Mouse (Mus musculus) liver, adult 2 months (tissue): ENCODE measurements around the gene Kazn. TPM values are rescaled to one million over a fixed set of nuclear protein-coding genes. Genes with fewer than 3 reads are reported as not detected.

Source experiments
- DNase-seq: peaks from one replicate; pipeline ENCODE4 v3.0.0-alpha.2; 2011; ENCODE audit warnings: low read depth, low spot score; ENCODE audit errors: extremely low read depth
- H3K27ac ChIP-seq: fragments of 200-500 bp; replicated peaks from 2 replicates; pipeline ENCODE4 v1.5.1; 2012; ENCODE audit warnings: low read depth, mild to moderate bottlenecking, control low read depth, inconsistent platforms, low read length; ENCODE audit not compliant: insufficient read depth
- H3K27me3 ChIP-seq: fragments of 200-500 bp; 2 replicates; pipeline ENCODE4 v1.6.1; 2012; ENCODE audit warnings: mild to moderate bottlenecking, moderate library complexity, low read length, inconsistent platforms; ENCODE audit not compliant: control insufficient read depth, insufficient read depth
- H3K36me3 ChIP-seq: fragments of 200-500 bp; 2 replicates; pipeline ENCODE4 v1.6.1; 2012; ENCODE audit warnings: low read length, inconsistent platforms; ENCODE audit not compliant: control insufficient read depth, insufficient read depth
- H3K4me1 ChIP-seq: fragments of 200-500 bp; 2 replicates; pipeline ENCODE4 v1.6.1; 2011; ENCODE audit warnings: low read length; ENCODE audit not compliant: control insufficient read depth, insufficient read depth
- H3K4me3 ChIP-seq: fragments of 200-500 bp; 2 replicates; pipeline ENCODE4 v1.5.1; 2011; ENCODE audit warnings: low read depth, mild to moderate bottlenecking, control low read depth, low read length, moderate library complexity; ENCODE audit not compliant: insufficient read depth
- H3K79me2 ChIP-seq: fragments of 200-500 bp; 2 replicates; pipeline ENCODE4 v1.6.1; 2012; ENCODE audit warnings: inconsistent platforms, mild to moderate bottlenecking, low read length, moderate library complexity; ENCODE audit not compliant: control insufficient read depth, insufficient read depth
- H3K9ac ChIP-seq: fragments of 200-500 bp; 2 replicates; pipeline ENCODE4 v1.6.1; 2012; ENCODE audit warnings: low read depth, mild to moderate bottlenecking, control low read depth, inconsistent platforms, low read length
- CTCF ChIP-seq: fragments of 200-500 bp; IDR thresholded peaks from 2 replicates; pipeline ENCODE4 v1.5.1; 2011; ENCODE audit warnings: low read depth, low read length, control low read depth
- POLR2A ChIP-seq: fragments of 200-500 bp; IDR thresholded peaks from 2 replicates; pipeline ENCODE4 v1.6.1; 2011; ENCODE audit warnings: low read length, control low read depth; ENCODE audit not compliant: insufficient read depth; ENCODE audit errors: extremely low read depth
- WGBS: fragments of 180-500 bp; shearing (Covaris S2); methylation state at CpG from one replicate; pipeline ENCODE4 v1.1.7; 2018; 5-methylcytosine and 5-hydroxymethylcytosine counted together
- polyA plus RNA-seq: library from polyadenylated mRNA; depleted of rRNA; stranded (reverse); fragments of >200 nt; gene quantifications from 2 replicates; pipeline ENCODE4 v1.2.3, GENCODE M21; 2012
- total RNA-seq: library from RNA; depleted of rRNA; stranded (reverse); fragments of >200 nt; gene quantifications from 2 replicates; pipeline ENCODE4 v1.2.3, GENCODE M21; 2014

Gene Kazn
- total and polyA plus RNA-seq, 2 experiments: 0.37 to 1.3 TPM

DNA sequence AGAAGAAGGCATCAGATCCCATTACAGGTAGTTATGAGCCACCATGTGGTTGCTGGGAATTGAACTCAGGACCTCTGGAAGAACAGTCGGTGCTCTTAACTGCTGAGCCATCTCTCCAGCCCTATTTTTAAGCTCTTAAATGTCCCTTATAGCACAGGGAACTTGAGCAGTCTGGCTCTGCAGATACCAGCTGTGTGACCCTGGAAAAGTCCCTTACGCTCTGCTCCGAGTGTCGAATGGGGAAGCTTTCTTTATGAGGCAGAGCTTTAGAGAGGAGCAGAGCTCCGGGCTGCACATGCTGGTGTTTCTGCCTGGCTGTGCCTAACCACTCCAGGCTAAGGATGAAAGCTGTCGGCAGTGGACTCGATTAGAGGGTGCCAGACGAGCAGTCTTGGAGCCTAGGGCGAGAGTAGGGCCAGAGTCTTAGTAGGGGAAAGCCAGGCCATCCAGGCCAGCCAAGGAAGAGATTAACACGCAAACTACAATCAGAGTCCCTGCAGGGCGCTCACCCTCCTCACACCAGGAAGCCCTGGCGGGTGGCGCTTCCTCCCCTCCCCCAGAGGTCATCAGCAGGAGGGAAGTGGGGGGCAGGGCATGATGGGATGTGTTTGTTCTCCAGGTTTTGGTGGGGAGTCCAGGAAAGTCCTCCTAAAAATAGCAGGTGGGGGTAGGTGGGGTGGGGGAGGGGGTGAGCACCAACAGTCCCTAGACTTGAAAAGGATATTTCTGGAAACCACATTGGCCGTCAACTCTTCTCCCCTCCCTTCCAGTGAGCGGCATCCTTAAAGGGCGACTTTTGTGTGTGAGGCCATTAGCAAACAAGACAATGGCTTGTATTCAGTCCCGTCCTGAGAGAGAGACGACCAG is 73.1 kb downstream of the Kazn start:
- TF ChIP-seq POLR2A (no peak), CTCF (no peak)
- Histone ChIP-seq H3K9ac (no peak overlapping the region), H3K27ac (peak overlapping the region; percentile 50), H3K4me1 (no peaks in the 10 kb centered on the region), H3K27me3 (no peaks in the 10 kb centered on the region), H3K4me3 (no peak overlapping the region), H3K36me3 (no peaks in the 10 kb centered on the region), H3K79me2 (no peaks in the 10 kb centered on the region)
- DNase-seq: peak; percentile 11
- 50% methylated on average over 18 of the region's 18 CpGs for WGBS

DNA sequence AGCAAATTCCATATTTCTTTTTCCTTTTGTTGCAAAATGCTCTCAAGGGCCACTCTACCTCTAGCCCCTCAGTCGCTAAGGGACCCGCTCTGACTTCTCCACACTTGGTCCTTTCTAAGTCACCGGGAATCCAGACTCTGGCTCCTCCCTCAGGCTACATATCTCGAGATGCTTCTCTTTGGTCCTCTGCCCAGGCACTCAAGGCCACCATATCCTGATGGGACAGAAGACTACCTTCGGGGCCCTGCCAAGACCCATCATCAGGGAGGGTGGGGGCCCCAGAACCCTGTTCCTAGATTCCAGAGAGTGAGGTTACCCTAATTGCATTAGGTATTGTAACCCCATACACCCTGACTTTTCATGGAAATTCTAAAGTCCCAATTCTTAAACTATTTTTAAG is 73.8 kb downstream of the Kazn start:
- Histone ChIP-seq H3K27me3 (no peaks in the 10 kb centered on the region), H3K36me3 (no peaks in the 10 kb centered on the region), H3K4me1 (no peaks in the 10 kb centered on the region), H3K4me3 (no peak overlapping the region), H3K27ac (no peak overlapping the region), H3K79me2 (no peaks in the 10 kb centered on the region), H3K9ac (no peak overlapping the region)
- TF ChIP-seq CTCF: no peak
- TF ChIP-seq POLR2A: no peak
- no peak for DNase-seq
- 72% methylated on average over 5 of the region's 5 CpGs for WGBS

DNA sequence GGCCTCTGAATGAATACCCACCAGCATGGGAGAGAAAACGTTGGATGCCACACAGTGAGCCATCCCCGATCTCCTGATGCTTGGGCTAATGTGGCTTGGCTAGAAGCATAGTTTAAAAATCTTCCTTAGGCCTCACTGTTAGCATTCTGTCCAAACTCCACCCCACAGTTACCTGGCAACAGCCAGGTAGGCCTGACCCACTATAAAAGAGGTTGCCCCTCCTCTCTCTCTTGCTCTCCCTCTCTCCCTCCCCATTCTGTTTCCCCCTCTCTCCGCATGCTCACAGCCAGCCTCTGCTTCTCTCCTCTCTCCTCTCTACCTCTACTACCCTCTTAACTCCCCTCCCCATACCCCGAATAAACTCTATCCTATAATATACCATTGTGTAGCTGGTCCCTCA is 74.8 kb downstream of the Kazn start:
- 90% methylated on average over 4 of the region's 4 CpGs for WGBS
- no peaks in the 10 kb centered on the region for H3K4me1 ChIP-seq
- no peak for TF ChIP-seq CTCF

DNA sequence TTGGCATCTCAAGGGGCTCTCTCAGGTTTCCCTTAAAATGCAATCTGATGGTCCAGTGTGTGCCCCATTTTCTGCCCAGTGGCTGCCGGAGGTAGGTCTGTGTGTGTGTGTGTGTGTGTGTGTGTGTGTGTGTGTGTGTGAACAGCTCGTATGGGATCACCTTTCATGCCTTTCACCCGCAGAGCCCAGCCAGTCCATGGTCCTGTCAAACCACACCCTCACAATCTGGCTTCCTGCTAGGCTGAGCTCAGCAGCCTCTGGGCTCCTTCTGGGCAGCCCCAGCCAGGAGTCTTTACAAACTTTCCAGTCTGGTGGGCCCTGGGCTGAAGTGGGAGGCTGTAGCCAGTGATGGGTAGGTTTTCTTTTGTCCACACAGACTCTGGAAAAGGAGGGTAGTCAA is 75.3 kb downstream of the Kazn start:
- 68% methylated on average over 3 of the region's 3 CpGs for whole genome bisulfite sequencing
- no peak for DNase-seq
- H3K4me3 ChIP-seq: no peak overlapping the region
- no peak overlapping the region for H3K9ac ChIP-seq
- H3K4me1 ChIP-seq: no peaks in the 10 kb centered on the region
- no peaks in the 10 kb centered on the region for H3K36me3 ChIP-seq
- H3K79me2 ChIP-seq: no peaks in the 10 kb centered on the region
- H3K27me3 ChIP-seq: no peaks in the 10 kb centered on the region
- TF ChIP-seq POLR2A (no peak), CTCF (no peak)
- H3K27ac ChIP-seq: no peak overlapping the region

More for the DNA sequence above, 74.8 kb downstream of the Kazn start:
- H3K27ac ChIP-seq: no peak overlapping the region
- no peak overlapping the region for H3K9ac ChIP-seq
- H3K36me3 ChIP-seq: no peaks in the 10 kb centered on the region
- no peaks in the 10 kb centered on the region for H3K79me2 ChIP-seq
- no peak for DNase-seq
- no peaks in the 10 kb centered on the region for H3K27me3 ChIP-seq
- H3K4me3 ChIP-seq: no peak overlapping the region

DNA sequence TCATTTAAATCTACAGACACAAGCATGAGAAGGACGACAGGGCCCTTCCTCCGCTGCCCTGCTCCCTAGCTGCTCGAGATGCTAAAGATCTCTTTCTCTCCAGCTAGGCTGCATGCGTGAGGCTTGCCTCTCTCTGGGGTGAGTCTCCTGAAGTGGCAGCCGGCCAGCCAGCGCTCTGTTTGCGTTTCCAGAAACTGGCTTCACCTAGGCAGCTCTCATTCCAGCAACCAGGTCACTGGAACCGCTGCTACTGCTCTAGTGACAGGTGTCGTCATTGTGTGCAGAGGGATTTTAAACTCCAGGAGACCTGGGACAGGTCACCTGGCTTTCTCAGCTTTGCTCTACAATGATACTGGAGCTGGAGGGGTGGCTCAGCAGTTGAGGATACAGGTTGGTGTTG is 76.5 kb downstream of the Kazn start:
- Histone ChIP-seq H3K36me3 (no peaks in the 10 kb centered on the region), H3K27me3 (no peaks in the 10 kb centered on the region), H3K4me3 (no peak overlapping the region), H3K79me2 (no peaks in the 10 kb centered on the region), H3K27ac (no peak overlapping the region), H3K9ac (no peak overlapping the region), H3K4me1 (no peaks in the 10 kb centered on the region)
- WGBS: 40% methylated on average over 9 of the region's 9 CpGs
- TF ChIP-seq POLR2A: no peak
- no peak for TF ChIP-seq CTCF
- DNase-seq: peak; percentile 15

DNA sequence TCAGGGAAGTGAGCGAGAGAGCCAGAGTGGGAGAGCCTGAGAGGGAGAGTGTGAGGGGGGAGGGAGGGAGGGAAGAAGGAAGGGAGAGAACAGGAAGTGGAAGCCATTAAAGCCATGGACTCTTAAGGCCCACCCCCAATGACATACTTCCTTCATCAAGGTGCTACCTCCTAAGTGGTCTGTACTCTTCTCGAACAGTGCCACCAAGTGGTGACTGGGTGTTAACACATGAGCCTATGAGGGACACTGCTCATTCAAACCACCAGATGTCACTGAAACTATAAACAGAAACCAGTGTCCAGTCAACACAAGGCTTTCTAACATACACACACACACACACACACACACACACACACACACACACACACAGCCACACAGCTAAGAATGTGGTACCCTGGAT is 77.1 kb downstream of the Kazn start:
- 100% methylated on average over 2 of the region's 2 CpGs for WGBS
- Histone ChIP-seq H3K4me1 (no peaks in the 10 kb centered on the region), H3K27me3 (no peaks in the 10 kb centered on the region), H3K4me3 (no peak overlapping the region), H3K36me3 (no peaks in the 10 kb centered on the region), H3K27ac (no peak overlapping the region), H3K9ac (no peak overlapping the region), H3K79me2 (no peaks in the 10 kb centered on the region)
- no peak for DNase-seq
- TF ChIP-seq CTCF (peak; percentile 10; the same call in 1 of the 2 replicates), POLR2A (no peak)
